Mouse (Mus musculus): ENCODE results near the gene Ceacam20. TPM values are rescaled to one million over a fixed set of nuclear protein-coding genes. Genes with fewer than 3 reads are reported as not detected.

Ceacam20 gene
- polyA plus RNA-seq, 1 experiment = 1.0 TPM

- Histone ChIP-seq H3K4me3 (replicated peaks; ENCODE audit: control insufficient read depth, low read depth, low read length) (no peak overlapping the region), H3K27ac (ENCODE audit: control insufficient read depth, insufficient read depth, low read depth, low read length, poor library complexity) (no peak overlapping the region), H3K4me1 (ENCODE audit: control insufficient read depth, insufficient read depth, low read length) (peaks cover 5% of the 10 kb centered on the region; the same call in 1 of the 2 replicates)
- TF ChIP-seq CTCF (IDR thresholded peaks at IDR 0.05; ENCODE audit: control insufficient read depth, insufficient read depth, low read length) = no peak
- TF ChIP-seq POLR2A (IDR thresholded peaks at IDR 0.05; ENCODE audit: borderline replicate concordance, control insufficient read depth, low read depth, low read length) = no peak
- WGBS = 5% methylated on average over 13 of the region's 13 CpGs
Measured at GRCm38 (mm10) chr7:19932133-19932876, 32.9 kb upstream of the Ceacam20 start.

- WGBS = 2% methylated on average over 21 of the region's 21 CpGs
- Histone ChIP-seq H3K4me3 (replicated peaks; ENCODE audit: control insufficient read depth, low read depth, low read length) (no peak overlapping the region), H3K27ac (ENCODE audit: control insufficient read depth, insufficient read depth, low read depth, low read length, poor library complexity) (no peak overlapping the region), H3K4me1 (ENCODE audit: control insufficient read depth, insufficient read depth, low read length) (peaks cover 5% of the 10 kb centered on the region; the same call in 1 of the 2 replicates)
- TF ChIP-seq POLR2A (IDR thresholded peaks at IDR 0.05; ENCODE audit: borderline replicate concordance, control insufficient read depth, low read depth, low read length) (no peak), CTCF (IDR thresholded peaks at IDR 0.05; ENCODE audit: control insufficient read depth, insufficient read depth, low read length) (no peak)
Measured at GRCm38 (mm10) chr7:19932877-19933809, 32.1 kb upstream of the Ceacam20 start.

GRCm38 (mm10) chr7:19935171-19935751, 30.0 kb upstream of the Ceacam20 start:
- Histone ChIP-seq H3K4me3 (replicated peaks; ENCODE audit: control insufficient read depth, low read depth, low read length) (peak overlapping the region; percentile 12), H3K4me1 (ENCODE audit: control insufficient read depth, insufficient read depth, low read length) (peaks cover 6% of the 10 kb centered on the region; the same call in 1 of the 2 replicates), H3K27ac (ENCODE audit: control insufficient read depth, insufficient read depth, low read depth, low read length, poor library complexity) (peak overlapping the region; percentile 32)
- TF ChIP-seq POLR2A (IDR thresholded peaks at IDR 0.05; ENCODE audit: borderline replicate concordance, control insufficient read depth, low read depth, low read length) = no peak
- under 1% methylated on average over 20 of the region's 20 CpGs for WGBS

GRCm38 (mm10) chr7:19935961-19936360, 29.3 kb upstream of the Ceacam20 start:
- Histone ChIP-seq H3K4me1 (ENCODE audit: control insufficient read depth, insufficient read depth, low read length) (peaks cover 6% of the 10 kb centered on the region; the same call in 1 of the 2 replicates), H3K4me3 (replicated peaks; ENCODE audit: control insufficient read depth, low read depth, low read length) (no peak overlapping the region), H3K27ac (ENCODE audit: control insufficient read depth, insufficient read depth, low read depth, low read length, poor library complexity) (no peak overlapping the region)
- no peak for TF ChIP-seq CTCF (IDR thresholded peaks at IDR 0.05; ENCODE audit: control insufficient read depth, insufficient read depth, low read length)
- no peak for TF ChIP-seq POLR2A (IDR thresholded peaks at IDR 0.05; ENCODE audit: borderline replicate concordance, control insufficient read depth, low read depth, low read length)
- WGBS = 21% methylated on average over 6 of the region's 6 CpGs

GRCm38 (mm10) chr7:19937229-19937821, 27.9 kb upstream of the Ceacam20 start:
- Histone ChIP-seq H3K27ac (ENCODE audit: control insufficient read depth, insufficient read depth, low read depth, low read length, poor library complexity) (no peak overlapping the region), H3K4me1 (ENCODE audit: control insufficient read depth, insufficient read depth, low read length) (peaks cover 6% of the 10 kb centered on the region; the same call in 1 of the 2 replicates), H3K4me3 (replicated peaks; ENCODE audit: control insufficient read depth, low read depth, low read length) (no peak overlapping the region)
- TF ChIP-seq POLR2A (IDR thresholded peaks at IDR 0.05; ENCODE audit: borderline replicate concordance, control insufficient read depth, low read depth, low read length) = no peak
- TF ChIP-seq CTCF (IDR thresholded peaks at IDR 0.05; ENCODE audit: control insufficient read depth, insufficient read depth, low read length) = no peak
- 72% methylated on average over 11 of the region's 11 CpGs for WGBS

GRCm38 (mm10) chr7:19939555-19940235, 25.5 kb upstream of the Ceacam20 start:
- no peak overlapping the region for H3K4me3 ChIP-seq (replicated peaks; ENCODE audit: control insufficient read depth, low read depth, low read length)
- no peak overlapping the region for H3K27ac ChIP-seq (ENCODE audit: control insufficient read depth, insufficient read depth, low read depth, low read length, poor library complexity)
- TF ChIP-seq POLR2A (IDR thresholded peaks at IDR 0.05; ENCODE audit: borderline replicate concordance, control insufficient read depth, low read depth, low read length) (no peak), CTCF (IDR thresholded peaks at IDR 0.05; ENCODE audit: control insufficient read depth, insufficient read depth, low read length) (no peak)
- 26% methylated on average over 11 of the region's 12 CpGs for WGBS
- peaks cover 5% of the 10 kb centered on the region; the same call in 1 of the 2 replicates for H3K4me1 ChIP-seq (ENCODE audit: control insufficient read depth, insufficient read depth, low read length)

GRCm38 (mm10) chr7:19940256-19940655, 25.0 kb upstream of the Ceacam20 start:
- TF ChIP-seq CTCF (IDR thresholded peaks at IDR 0.05; ENCODE audit: control insufficient read depth, insufficient read depth, low read length) (no peak), POLR2A (IDR thresholded peaks at IDR 0.05; ENCODE audit: borderline replicate concordance, control insufficient read depth, low read depth, low read length) (no peak)
- Histone ChIP-seq H3K4me1 (ENCODE audit: control insufficient read depth, insufficient read depth, low read length) (peaks cover 2% of the 10 kb centered on the region; the same call in 1 of the 2 replicates), H3K4me3 (replicated peaks; ENCODE audit: control insufficient read depth, low read depth, low read length) (no peak overlapping the region), H3K27ac (ENCODE audit: control insufficient read depth, insufficient read depth, low read depth, low read length, poor library complexity) (no peak overlapping the region)
- WGBS = 13% methylated on average over 6 of the region's 6 CpGs
